Mouse (Mus musculus) liver, embryonic 12.5 days (tissue): ENCODE data around the gene Tgfbr1. TPM values are rescaled to one million over a fixed set of nuclear protein-coding genes. Genes with fewer than 3 reads are reported as not detected.
A peak's percentile ranks its signal among the peaks of the same experiment; 100 is the strongest.

Experiments used
- ATAC-seq: fragments of 200-750 bp; cut with Nextera tagmentation; 2 replicates; pipeline ENCODE4 v1.8.0; 2017; ENCODE audit warnings: moderate number of reproducible peaks, mild to moderate bottlenecking, moderate library complexity
- H3K27ac ChIP-seq: fragments of 300-500 bp; sonication (generic); 2 replicates; pipeline ENCODE4 v1.5.1; 2016; ENCODE audit warnings: mild to moderate bottlenecking
- H3K27me3 ChIP-seq: fragments of 300-500 bp; sonication (generic); replicated peaks from 2 replicates; pipeline ENCODE4 v1.6.1; 2016; ENCODE audit warnings: mild to moderate bottlenecking, moderate library complexity
- H3K36me3 ChIP-seq: fragments of 300-500 bp; sonication (generic); 2 replicates; pipeline ENCODE4 v1.6.1; 2016; ENCODE audit warnings: mild to moderate bottlenecking, moderate library complexity
- H3K4me1 ChIP-seq: fragments of 300-500 bp; sonication (generic); 2 replicates; pipeline ENCODE4 v1.6.1; 2016
- H3K4me2 ChIP-seq: fragments of 300-500 bp; sonication (generic); 2 replicates; pipeline ENCODE4 v1.6.1; 2016; ENCODE audit warnings: mild to moderate bottlenecking, moderate library complexity
- H3K4me3 ChIP-seq: fragments of 300-500 bp; sonication (generic); 2 replicates; pipeline ENCODE4 v1.5.1; 2016; ENCODE audit warnings: mild to moderate bottlenecking, moderate library complexity
- H3K9ac ChIP-seq: fragments of 300-500 bp; sonication (generic); 2 replicates; pipeline ENCODE4 v1.6.1; 2016; ENCODE audit warnings: mild to moderate bottlenecking, moderate library complexity
- H3K9me3 ChIP-seq: fragments of 300-500 bp; sonication (generic); replicated peaks from 2 replicates; pipeline ENCODE4 v1.6.1; 2016; ENCODE audit warnings: mild to moderate bottlenecking, moderate library complexity
- WGBS: fragments of 180-500 bp; shearing (Covaris S2); methylation state at CpG from one replicate; pipeline ENCODE4 v1.1.7; 2016; ENCODE audit not compliant: insufficient replicate concordance; 5-methylcytosine and 5-hydroxymethylcytosine counted together
- polyA plus RNA-seq: library from polyadenylated mRNA; unstranded; fragments of >200 nt; fragmentation: Nextera tagmentation; extraction: Ambion mirVana; gene quantifications from 2 replicates; pipeline ENCODE4 v1.2.1, GENCODE M21; 2016

The Tgfbr1 gene
- polyA plus RNA-seq, 1 experiment from 2014 or later, result 10.5 TPM

DNA sequence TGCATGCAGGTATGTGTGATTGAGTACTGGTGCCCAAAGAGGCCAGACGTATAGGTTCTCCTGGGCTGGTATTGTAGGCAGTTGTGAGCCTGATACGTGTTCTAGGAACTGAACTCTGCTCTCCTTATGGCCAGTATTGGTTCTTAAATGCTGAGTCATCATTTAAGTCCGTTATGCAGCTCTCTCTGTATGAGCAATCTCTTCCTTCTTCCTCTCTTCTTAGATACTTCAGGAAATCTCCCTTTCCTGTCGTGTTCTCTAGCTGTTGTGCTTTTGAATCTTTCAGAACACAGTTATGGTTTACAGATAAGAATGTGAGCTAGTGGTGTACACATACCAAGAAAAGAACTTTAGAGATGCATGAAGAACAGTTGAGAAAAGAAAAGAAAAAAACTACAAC is 47.3 kb downstream of the Tgfbr1 start:
- H3K9ac ChIP-seq, result no peak overlapping the region
- H3K4me3 ChIP-seq, result no peak overlapping the region
- no peak for ATAC-seq
- no peak overlapping the region for H3K27ac ChIP-seq
- no peaks in the 10 kb centered on the region for H3K9me3 ChIP-seq
- H3K36me3 ChIP-seq, result peaks cover 19% of the 10 kb centered on the region; the same call in 1 of the 2 replicates
- H3K4me1 ChIP-seq, result peaks cover 5% of the 10 kb centered on the region
- 20% methylated on average over 4 of the region's 4 CpGs for WGBS
- no peak overlapping the region for H3K4me2 ChIP-seq
- no peaks in the 10 kb centered on the region for H3K27me3 ChIP-seq

DNA sequence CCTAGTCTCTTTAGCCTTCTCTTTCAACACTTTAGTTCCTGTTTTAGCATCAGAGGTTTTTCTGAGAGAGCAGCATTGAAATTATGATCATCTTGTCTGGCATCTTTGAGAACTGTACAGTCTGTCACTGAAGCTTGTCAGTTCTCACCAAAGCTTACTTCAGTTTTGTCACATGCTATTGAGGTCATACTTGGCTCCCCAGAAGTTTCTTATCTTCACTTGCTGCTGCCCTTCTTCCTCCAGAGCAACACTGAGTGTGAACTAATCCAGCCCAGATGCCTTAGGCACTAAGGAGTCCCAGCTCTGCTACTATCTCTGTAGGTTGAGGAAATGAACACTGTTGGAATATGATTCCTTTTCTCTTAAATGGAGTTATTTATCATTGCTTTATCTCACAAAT is 49.2 kb downstream of the Tgfbr1 start:
- no peak overlapping the region for H3K4me3 ChIP-seq
- H3K9me3 ChIP-seq, result no peaks in the 10 kb centered on the region
- no peaks in the 10 kb centered on the region for H3K27me3 ChIP-seq
- H3K4me1 ChIP-seq, result peaks cover 5% of the 10 kb centered on the region
- H3K9ac ChIP-seq, result no peak overlapping the region
- H3K27ac ChIP-seq, result no peak overlapping the region
- ATAC-seq, result no peak
- no peak overlapping the region for H3K4me2 ChIP-seq
- peaks cover 27% of the 10 kb centered on the region for H3K36me3 ChIP-seq

DNA sequence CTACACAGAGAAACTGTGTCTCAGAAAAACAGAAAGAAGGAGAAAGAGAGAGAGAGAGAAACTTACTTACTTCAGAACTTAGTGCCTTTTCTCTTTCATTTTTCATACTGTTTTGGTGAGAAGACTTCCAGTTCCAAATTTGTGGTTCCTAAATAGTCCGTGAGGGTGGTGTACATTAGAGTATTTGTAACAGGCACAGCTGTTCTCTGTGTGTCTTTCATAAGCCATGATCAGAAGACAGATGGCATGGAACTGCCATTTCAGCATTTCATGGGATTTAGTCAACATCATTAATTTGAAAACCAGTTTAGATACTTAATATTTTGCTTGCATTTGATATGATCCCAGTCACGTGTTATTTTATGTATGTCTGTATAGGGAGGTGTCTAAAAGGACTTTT is 51.5 kb downstream of the Tgfbr1 start:
- Histone ChIP-seq H3K36me3 (peaks cover 25% of the 10 kb centered on the region), H3K9ac (no peak overlapping the region), H3K4me2 (no peak overlapping the region), H3K27me3 (no peaks in the 10 kb centered on the region), H3K9me3 (no peaks in the 10 kb centered on the region), H3K27ac (no peak overlapping the region), H3K4me3 (no peak overlapping the region), H3K4me1 (peaks cover 5% of the 10 kb centered on the region)
- WGBS, result 65% methylated on average over 2 of the region's 2 CpGs
- ATAC-seq, result no peak

DNA sequence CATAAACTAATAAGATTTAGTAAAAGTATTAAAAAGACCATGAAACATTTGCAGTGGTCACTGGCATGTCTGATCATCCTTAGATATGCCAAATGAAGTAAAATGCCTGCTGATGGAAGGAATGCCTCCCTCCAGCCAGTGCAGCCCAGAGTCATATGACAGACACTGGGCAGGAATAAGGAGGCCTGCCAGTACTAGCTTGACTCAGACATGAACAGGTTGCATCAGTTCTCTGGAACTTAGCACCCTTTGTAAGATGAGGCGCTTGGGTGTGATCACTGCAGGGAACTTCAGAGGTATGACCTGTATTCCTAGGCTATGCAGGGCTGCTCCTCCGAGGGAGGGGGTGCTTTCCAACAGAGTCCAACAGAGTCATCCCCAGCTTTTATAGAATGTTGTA is 54.1 kb downstream of the Tgfbr1 start:
- Histone ChIP-seq H3K4me3 (no peak overlapping the region), H3K4me2 (no peak overlapping the region), H3K36me3 (peaks cover 33% of the 10 kb centered on the region), H3K4me1 (no peaks in the 10 kb centered on the region), H3K27ac (no peak overlapping the region), H3K27me3 (no peaks in the 10 kb centered on the region), H3K9me3 (no peaks in the 10 kb centered on the region), H3K9ac (no peak overlapping the region)
- no peak for ATAC-seq
- 70% methylated on average over 2 of the region's 2 CpGs for WGBS

DNA sequence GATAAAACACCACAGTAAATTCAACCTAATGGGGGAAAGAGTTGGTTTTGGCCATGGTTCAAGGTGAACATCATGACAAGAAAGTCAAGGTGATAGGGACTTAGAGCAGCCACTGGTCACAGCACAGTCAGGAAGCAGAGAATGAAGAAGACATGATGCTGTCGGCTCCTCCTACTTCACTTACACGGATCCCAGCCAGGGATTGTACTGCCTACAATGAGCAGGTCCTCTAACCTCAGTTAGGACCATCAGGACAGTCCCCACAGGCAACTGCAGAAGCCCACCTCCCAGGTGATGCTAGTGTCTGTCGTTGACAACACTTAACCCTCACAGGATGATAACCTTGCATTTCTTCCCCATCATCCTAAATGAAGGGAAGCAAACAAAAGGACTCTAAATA is 64.8 kb downstream of the Tgfbr1 start:
- no peak overlapping the region for H3K27ac ChIP-seq
- 47% methylated on average over 3 of the region's 3 CpGs for WGBS

DNA sequence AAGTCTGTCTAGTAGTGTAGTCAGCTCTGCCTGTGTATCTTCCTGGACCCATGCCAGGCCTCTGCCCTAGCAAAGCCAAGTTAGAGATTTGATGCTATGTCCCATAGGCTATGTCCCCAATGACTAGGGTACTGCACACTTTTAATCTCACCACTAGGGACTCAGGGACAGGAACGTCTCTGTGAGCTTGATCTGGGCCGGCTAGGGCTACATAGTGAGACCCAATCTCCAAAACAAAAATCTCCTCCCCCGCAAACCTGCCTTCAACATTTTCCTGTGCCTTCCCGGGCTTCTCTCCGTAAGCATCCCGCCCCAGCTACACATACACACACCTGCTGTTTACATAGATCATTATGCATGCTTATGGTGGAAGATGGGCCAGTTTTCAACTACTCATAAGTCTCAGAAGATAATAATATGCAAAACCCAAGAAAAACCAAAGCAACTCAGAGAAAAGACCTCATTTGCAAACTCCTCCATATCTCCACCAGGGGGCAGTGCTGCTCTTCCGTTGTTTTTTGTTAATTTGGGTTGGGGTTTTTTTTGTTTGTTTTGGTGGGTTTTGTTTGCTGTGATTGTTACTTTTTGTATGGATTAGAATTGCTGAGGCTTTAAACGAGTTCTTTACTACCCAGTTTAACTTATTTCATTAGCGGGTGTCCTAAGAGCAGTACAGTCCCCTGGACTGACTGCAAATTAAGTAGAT is 66.4 kb downstream of the Tgfbr1 start:
- ATAC-seq, result no peak
- no peaks in the 10 kb centered on the region for H3K36me3 ChIP-seq
- no peak overlapping the region for H3K4me3 ChIP-seq
- H3K9me3 ChIP-seq, result no peaks in the 10 kb centered on the region
- H3K9ac ChIP-seq, result no peak overlapping the region
- 26% methylated on average over 9 of the region's 9 CpGs for WGBS
- H3K27ac ChIP-seq, result no peak overlapping the region
- H3K27me3 ChIP-seq, result no peaks in the 10 kb centered on the region
- H3K4me1 ChIP-seq, result peaks cover 17% of the 10 kb centered on the region
- H3K4me2 ChIP-seq, result no peak overlapping the region

More for the DNA sequence above, 64.8 kb downstream of the Tgfbr1 start:
- no peak overlapping the region for H3K9ac ChIP-seq
- H3K4me1 ChIP-seq, result peaks cover 16% of the 10 kb centered on the region
- H3K36me3 ChIP-seq, result no peaks in the 10 kb centered on the region
- H3K4me3 ChIP-seq, result no peak overlapping the region
- no peak overlapping the region for H3K4me2 ChIP-seq
- ATAC-seq, result no peak
- no peaks in the 10 kb centered on the region for H3K9me3 ChIP-seq
- no peaks in the 10 kb centered on the region for H3K27me3 ChIP-seq

DNA sequence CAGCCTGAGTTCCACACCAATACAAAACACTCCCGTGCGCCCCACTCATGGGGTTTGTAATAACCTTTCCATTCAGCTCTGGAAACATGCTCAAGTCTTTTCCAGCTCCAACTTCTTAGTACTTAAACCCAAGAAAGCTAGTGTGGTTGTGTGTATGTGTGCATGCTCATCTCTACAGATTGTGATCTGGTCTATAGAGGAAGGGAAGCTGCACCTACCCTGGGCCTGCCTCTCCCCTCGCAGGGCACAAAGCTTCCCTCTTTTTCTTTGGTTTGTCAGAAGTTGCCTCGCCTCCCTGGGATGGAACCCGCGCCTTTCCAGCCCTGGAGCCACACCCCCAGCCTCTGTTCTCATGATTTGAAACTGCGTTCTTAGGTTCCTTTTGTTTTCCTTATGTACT is 67.2 kb downstream of the Tgfbr1 start:
- H3K36me3 ChIP-seq, result no peaks in the 10 kb centered on the region
- no peak overlapping the region for H3K9ac ChIP-seq
- no peaks in the 10 kb centered on the region for H3K27me3 ChIP-seq
- no peak overlapping the region for H3K4me3 ChIP-seq
- ATAC-seq, result no peak
- H3K4me2 ChIP-seq, result no peak overlapping the region
- 42% methylated on average over 7 of the region's 7 CpGs for WGBS
- H3K27ac ChIP-seq, result no peak overlapping the region
- no peaks in the 10 kb centered on the region for H3K9me3 ChIP-seq
- peaks cover 17% of the 10 kb centered on the region for H3K4me1 ChIP-seq

DNA sequence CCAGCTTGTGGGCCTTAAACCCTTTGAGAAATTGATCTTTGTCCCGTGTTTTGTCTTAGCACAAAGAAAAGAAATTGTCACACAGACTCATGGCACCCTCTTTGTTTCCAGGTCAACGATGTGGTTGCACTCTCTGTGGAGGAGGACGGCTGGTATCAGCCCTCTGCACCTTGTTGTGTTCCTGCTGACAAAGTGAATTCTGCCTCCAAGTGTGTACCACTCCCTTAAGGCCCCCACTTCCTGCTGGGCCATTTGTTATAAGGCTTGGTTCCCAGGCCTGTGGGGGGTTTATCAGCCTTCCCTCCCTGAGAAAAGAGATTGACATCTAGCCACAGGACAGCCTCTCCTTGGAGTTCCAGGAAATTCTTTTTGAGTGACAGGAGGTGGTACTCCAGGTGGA is 69.2 kb downstream of the Tgfbr1 start:
- H3K27ac ChIP-seq, result no peak overlapping the region
- no peaks in the 10 kb centered on the region for H3K9me3 ChIP-seq
- H3K4me3 ChIP-seq, result no peak overlapping the region
- H3K4me1 ChIP-seq, result peaks cover 17% of the 10 kb centered on the region
- WGBS, result 11% methylated on average over 3 of the region's 3 CpGs
- H3K9ac ChIP-seq, result no peak overlapping the region
- peak; percentile 76 for ATAC-seq
- H3K36me3 ChIP-seq, result no peaks in the 10 kb centered on the region
- H3K4me2 ChIP-seq, result no peak overlapping the region
- no peaks in the 10 kb centered on the region for H3K27me3 ChIP-seq

DNA sequence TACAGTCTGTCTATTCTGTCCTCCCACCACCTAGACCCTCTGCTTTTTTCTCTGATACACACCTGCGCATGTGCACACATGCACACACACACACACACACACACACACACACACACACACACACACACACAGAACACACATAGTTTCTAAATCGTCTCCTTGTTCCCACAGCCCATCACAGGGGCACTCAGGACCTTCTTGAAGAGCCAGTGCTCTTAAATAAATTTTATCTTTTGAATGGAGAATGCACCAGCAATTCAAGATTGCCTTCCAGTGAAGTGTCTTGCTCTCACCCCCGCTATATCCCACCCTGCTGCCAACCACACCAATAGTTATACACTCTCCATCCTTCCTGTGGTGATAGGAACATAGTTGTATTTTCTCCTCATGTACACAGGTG is 69.9 kb downstream of the Tgfbr1 start:
- WGBS, result 65% methylated on average over 3 of the region's 3 CpGs
- H3K4me1 ChIP-seq, result peaks cover 17% of the 10 kb centered on the region
- no peak for ATAC-seq

DNA sequence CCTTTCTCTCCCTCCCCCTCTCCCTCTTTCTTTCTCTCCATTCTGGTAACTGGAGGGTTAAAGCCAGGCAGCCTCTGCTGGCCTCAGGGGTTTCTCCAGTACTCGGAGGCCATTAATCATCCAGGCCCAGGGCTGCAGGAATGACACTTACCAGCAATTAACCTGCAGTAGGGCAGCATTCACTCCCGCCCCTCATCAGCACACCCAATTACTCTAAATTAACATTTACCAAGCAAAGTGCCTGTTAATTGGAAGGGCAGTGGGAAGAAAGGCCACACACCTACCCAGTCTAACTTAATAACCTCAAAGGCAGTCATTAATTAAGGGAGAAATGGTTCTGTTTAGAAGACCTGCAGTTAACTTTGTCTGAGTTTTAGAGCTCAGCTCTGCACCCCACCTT is 71.4 kb downstream of the Tgfbr1 start:
- Histone ChIP-seq H3K4me3 (no peak overlapping the region), H3K4me1 (peaks cover 17% of the 10 kb centered on the region), H3K27me3 (no peaks in the 10 kb centered on the region), H3K9me3 (no peaks in the 10 kb centered on the region), H3K36me3 (no peaks in the 10 kb centered on the region), H3K9ac (no peak overlapping the region), H3K4me2 (no peak overlapping the region), H3K27ac (no peak overlapping the region)
- WGBS, result 40% methylated on average over 2 of the region's 2 CpGs
- no peak for ATAC-seq

More for the DNA sequence above, 69.9 kb downstream of the Tgfbr1 start:
- H3K4me3 ChIP-seq, result no peak overlapping the region
- H3K36me3 ChIP-seq, result no peaks in the 10 kb centered on the region
- no peak overlapping the region for H3K4me2 ChIP-seq
- H3K9ac ChIP-seq, result no peak overlapping the region
- no peaks in the 10 kb centered on the region for H3K27me3 ChIP-seq
- no peaks in the 10 kb centered on the region for H3K9me3 ChIP-seq
- H3K27ac ChIP-seq, result no peak overlapping the region

DNA sequence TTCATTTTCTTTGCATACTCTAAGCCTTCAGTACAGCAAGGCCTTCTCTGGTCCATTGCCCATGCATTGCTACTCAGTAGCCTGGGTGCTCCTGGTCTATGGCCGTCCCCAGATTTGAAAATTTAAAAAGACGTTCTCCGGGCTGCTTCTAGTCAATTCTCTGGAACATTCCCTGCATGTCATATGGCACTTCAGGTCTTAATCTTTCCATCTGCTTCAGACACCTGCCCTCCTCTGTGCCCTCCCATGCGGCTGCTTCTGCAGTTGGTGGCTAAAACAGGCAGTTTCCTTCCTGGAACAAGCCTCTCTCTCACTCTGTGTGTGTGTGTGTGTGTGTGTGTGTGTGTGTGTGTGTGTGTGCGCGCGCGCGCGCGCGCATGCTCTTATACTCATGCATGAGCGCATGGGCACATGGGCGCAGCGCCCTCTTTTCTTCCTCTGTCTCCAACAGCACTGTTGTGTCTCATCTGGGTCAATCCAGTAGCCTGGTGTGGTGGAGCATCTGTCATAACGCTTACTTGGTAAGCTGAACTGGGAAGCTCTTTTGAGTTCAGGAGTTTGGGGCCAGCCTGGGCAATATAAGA is 72.3 kb downstream of the Tgfbr1 start:
- no peaks in the 10 kb centered on the region for H3K9me3 ChIP-seq
- peaks cover 17% of the 10 kb centered on the region for H3K4me1 ChIP-seq
- H3K27ac ChIP-seq, result no peak overlapping the region
- no peak overlapping the region for H3K9ac ChIP-seq
- no peak for ATAC-seq
- 75% methylated on average over 12 of the region's 16 CpGs for WGBS
- H3K36me3 ChIP-seq, result no peaks in the 10 kb centered on the region
- H3K27me3 ChIP-seq, result no peaks in the 10 kb centered on the region
- no peak overlapping the region for H3K4me3 ChIP-seq
- no peak overlapping the region for H3K4me2 ChIP-seq

DNA sequence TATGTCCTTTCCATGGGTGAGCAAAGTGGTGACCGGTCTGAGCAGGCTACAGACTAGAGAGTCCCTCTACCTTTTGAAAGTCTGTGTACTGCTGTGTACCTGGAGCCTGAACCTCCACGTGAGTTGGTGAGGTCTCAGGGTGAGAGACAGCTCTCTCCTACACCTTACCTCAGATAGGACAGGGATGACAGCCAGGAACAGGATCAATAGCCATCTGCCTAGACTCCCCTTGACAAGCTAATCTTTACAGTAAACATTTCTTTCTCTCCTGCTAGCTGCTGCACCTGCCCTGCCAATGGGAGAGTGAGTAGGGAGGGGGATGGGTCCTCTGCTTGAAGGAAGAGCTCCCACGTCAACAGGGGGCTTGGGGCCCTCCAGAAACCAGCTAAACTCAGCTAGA is 74.6 kb downstream of the Tgfbr1 start:
- WGBS, result 61% methylated on average over 3 of the region's 3 CpGs

DNA sequence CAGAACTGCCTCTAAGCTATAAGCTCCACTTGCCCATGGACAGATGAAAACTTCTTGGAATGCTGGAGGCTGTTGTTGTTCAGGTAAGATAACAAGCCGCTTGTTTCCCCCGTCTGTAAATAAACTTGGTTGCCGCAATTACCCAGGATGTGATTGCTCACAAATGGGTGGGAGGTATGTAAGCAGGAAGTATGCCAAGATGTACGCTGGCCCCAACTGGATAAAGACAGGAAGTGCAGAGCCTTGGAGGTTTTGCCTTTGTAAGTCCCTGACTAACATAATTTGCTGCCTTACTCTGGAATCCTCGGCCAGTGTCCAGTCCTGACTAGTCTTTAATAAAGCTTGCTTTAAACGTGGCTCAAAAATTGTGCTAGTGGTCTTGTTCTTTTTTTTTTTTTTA is 77.5 kb downstream of the Tgfbr1 start:
- Histone ChIP-seq H3K4me1 (no peaks in the 10 kb centered on the region), H3K9me3 (no peaks in the 10 kb centered on the region), H3K27me3 (no peaks in the 10 kb centered on the region), H3K36me3 (no peaks in the 10 kb centered on the region), H3K9ac (no peak overlapping the region), H3K4me3 (no peak overlapping the region), H3K27ac (no peak overlapping the region), H3K4me2 (no peak overlapping the region)
- WGBS, result 39% methylated on average over 6 of the region's 6 CpGs
- no peak for ATAC-seq

More for the DNA sequence above, 74.6 kb downstream of the Tgfbr1 start:
- H3K4me1 ChIP-seq, result peaks cover 3% of the 10 kb centered on the region
- no peak overlapping the region for H3K4me3 ChIP-seq
- no peak overlapping the region for H3K4me2 ChIP-seq
- H3K27me3 ChIP-seq, result no peaks in the 10 kb centered on the region
- no peaks in the 10 kb centered on the region for H3K9me3 ChIP-seq
- H3K36me3 ChIP-seq, result no peaks in the 10 kb centered on the region
- no peak overlapping the region for H3K9ac ChIP-seq
- no peak for ATAC-seq
- no peak overlapping the region for H3K27ac ChIP-seq
